Mouse (Mus musculus) limb, embryonic 14.5 days (tissue): ENCODE measurements around the gene Srsf6. TPM values are rescaled to one million over a fixed set of nuclear protein-coding genes. Genes with fewer than 3 reads are reported as not detected.

ENCODE experiments used
- ATAC-seq: fragments of 200-750 bp; cut with Nextera tagmentation; 2 replicates; pipeline ENCODE4 v1.8.0; 2017; ENCODE audit warnings: low read depth, moderate number of reproducible peaks, moderate TSS enrichment; ENCODE audit not compliant: low FRiP score
- DNase-seq: peaks from one replicate; pipeline ENCODE4 v3.0.0-alpha.2; 2015; ENCODE audit warnings: low spot score
- H3K27ac ChIP-seq: fragments of 300-500 bp; sonication (generic); replicated peaks from 2 replicates; pipeline ENCODE4 v1.5.1; 2014; ENCODE audit warnings: low read depth, mild to moderate bottlenecking, low read length, moderate library complexity, mixed read lengths
- H3K27me3 ChIP-seq: fragments of 300-500 bp; sonication (generic); 2 replicates; pipeline ENCODE4 v1.6.1; 2014; ENCODE audit warnings: low read length, mixed read lengths; ENCODE audit not compliant: control insufficient read depth, insufficient read depth
- H3K36me3 ChIP-seq: fragments of 300-500 bp; sonication (generic); 2 replicates; pipeline ENCODE4 v1.6.1; 2014; ENCODE audit warnings: mild to moderate bottlenecking, low read length, moderate library complexity, mixed read lengths; ENCODE audit not compliant: control insufficient read depth, insufficient read depth
- H3K4me1 ChIP-seq: fragments of 300-500 bp; sonication (generic); 2 replicates; pipeline ENCODE4 v1.6.1; 2014; ENCODE audit warnings: antibody characterized with exemption, low read length, mixed read lengths; ENCODE audit not compliant: control insufficient read depth, insufficient read depth
- H3K4me2 ChIP-seq: fragments of 300-500 bp; sonication (generic); replicated peaks from 2 replicates; pipeline ENCODE4 v1.6.1; 2014; ENCODE audit warnings: low read depth, mild to moderate bottlenecking, low read length, moderate library complexity; ENCODE audit not compliant: severe bottlenecking
- H3K4me3 ChIP-seq: fragments of 300-500 bp; sonication (generic); replicated peaks from 2 replicates; pipeline ENCODE4 v1.5.1; 2014; ENCODE audit warnings: low read length
- H3K9ac ChIP-seq: fragments of 300-500 bp; sonication (generic); 2 replicates; pipeline ENCODE4 v1.6.1; 2014; ENCODE audit warnings: mild to moderate bottlenecking, low read depth, low read length, moderate library complexity; ENCODE audit not compliant: severe bottlenecking
- H3K9me3 ChIP-seq: fragments of 300-500 bp; sonication (generic); 2 replicates; pipeline ENCODE4 v1.6.1; 2016; ENCODE audit warnings: low read length; ENCODE audit not compliant: control insufficient read depth
- POLR2A ChIP-seq: fragments of 200-500 bp; IDR thresholded peaks from 2 replicates; pipeline ENCODE4 v1.8.0; 2012; ENCODE audit warnings: inconsistent platforms, mild to moderate bottlenecking, moderate library complexity, borderline replicate concordance; ENCODE audit not compliant: insufficient read depth, insufficient read length; ENCODE audit errors: extremely low read depth
- WGBS: fragments of 180-500 bp; shearing (Covaris S2); extraction: QIAGEN DNeasy Blood & Tissue Kit; methylation state at CpG from one replicate; pipeline ENCODE4 v1.1.7; 2014; 5-methylcytosine and 5-hydroxymethylcytosine counted together
- polyA plus RNA-seq, 2 experiments: library from polyadenylated mRNA; depleted of rRNA in 1 of 2; stranded (reverse) in 1 of 2; unstranded in 1 of 2; fragments of >200 nt; fragmentation: Nextera tagmentation in 1 of 2; extraction: Ambion mirVana in 1 of 2; gene quantifications; 2 replicates each; pipeline versions ENCODE4 v1.2.1 to v1.2.3; 2012 to 2014

The Srsf6 gene
- polyA plus RNA-seq, 2 experiments = 197 to 535 TPM

DNA sequence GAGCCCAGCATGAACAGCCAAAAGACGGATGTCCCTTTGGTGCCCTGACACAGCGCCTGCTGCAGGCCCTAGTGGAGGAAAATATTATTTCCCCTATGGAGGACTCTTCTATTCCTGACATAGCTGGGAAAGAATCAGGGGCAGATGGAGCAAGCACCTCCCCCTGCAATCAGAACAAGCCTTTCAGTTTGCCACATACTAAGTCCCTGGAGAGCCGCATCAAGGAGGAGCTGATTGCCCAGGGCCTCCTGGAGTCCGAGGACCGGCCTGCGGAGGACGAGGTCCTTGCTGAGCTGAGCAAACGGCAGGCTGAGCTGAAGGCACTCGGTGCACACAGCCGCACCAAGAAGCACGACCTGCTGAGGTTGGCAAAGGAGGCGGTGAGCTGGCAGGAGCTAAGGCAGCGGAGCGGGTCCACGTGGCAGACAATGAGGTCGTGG lies 23.3 kb upstream of the Srsf6 start:
- Histone ChIP-seq H3K4me3 (no peak overlapping the region), H3K9me3 (no peaks in the 10 kb centered on the region), H3K4me1 (no peaks in the 10 kb centered on the region), H3K9ac (no peak overlapping the region), H3K27ac (no peak overlapping the region), H3K27me3 (no peaks in the 10 kb centered on the region), H3K4me2 (no peak overlapping the region), H3K36me3 (no peaks in the 10 kb centered on the region)
- ATAC-seq (no peak), DNase-seq (no peak)
- no peak for TF ChIP-seq POLR2A
- WGBS = 54% methylated on average over 16 of the region's 16 CpGs

DNA sequence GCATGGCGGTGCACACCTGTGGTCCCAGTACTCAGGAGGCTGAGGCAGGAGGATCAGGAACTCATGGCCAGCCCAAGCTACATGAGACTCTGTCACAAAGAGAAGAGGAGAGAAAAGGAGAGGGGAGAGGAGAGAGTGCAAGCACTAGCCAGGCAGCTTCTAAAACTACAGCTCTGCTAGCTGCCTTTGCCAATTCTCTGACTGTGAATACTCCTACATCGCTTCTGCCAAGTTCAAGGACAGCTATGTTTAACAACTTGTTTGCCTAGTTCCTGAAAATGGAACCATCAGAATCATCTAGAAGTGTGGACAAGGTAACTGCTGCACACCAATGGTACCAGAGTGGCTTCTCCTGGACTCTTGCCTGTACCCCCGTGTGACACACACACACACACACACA lies 17.3 kb upstream of the Srsf6 start:
- no peaks in the 10 kb centered on the region for H3K27me3 ChIP-seq
- ATAC-seq (no peak), DNase-seq (no peak)
- no peak overlapping the region for H3K4me2 ChIP-seq
- no peak overlapping the region for H3K9ac ChIP-seq
- no peak for TF ChIP-seq POLR2A
- H3K27ac ChIP-seq = no peak overlapping the region
- H3K9me3 ChIP-seq = no peaks in the 10 kb centered on the region
- H3K4me3 ChIP-seq = no peak overlapping the region
- no peaks in the 10 kb centered on the region for H3K4me1 ChIP-seq
- WGBS = 77% methylated on average over 3 of the region's 3 CpGs
- no peaks in the 10 kb centered on the region for H3K36me3 ChIP-seq

DNA sequence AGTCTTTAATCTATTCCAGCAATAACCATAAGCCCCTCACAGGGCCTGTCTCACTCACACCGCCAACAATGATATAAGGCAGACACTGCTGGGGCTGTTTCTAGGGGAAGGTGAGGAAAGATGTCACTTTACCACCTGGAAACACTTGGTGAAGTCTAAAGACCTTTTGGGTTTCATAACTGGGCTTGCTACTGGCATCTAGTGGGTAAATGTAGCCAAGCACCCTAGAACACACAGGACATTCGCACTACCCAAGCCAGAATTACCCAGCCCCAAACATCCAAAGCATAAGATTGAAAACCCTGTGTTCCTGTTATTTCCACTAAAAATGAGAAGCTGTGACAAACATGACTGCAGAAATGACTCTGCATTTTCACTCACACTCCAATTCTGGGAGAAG lies 16.8 kb upstream of the Srsf6 start:
- H3K9ac ChIP-seq = no peak overlapping the region
- H3K9me3 ChIP-seq = no peaks in the 10 kb centered on the region
- no peak for DNase-seq
- no peak for TF ChIP-seq POLR2A
- no peak overlapping the region for H3K27ac ChIP-seq
- H3K27me3 ChIP-seq = no peaks in the 10 kb centered on the region
- H3K4me3 ChIP-seq = no peak overlapping the region
- H3K4me1 ChIP-seq = no peaks in the 10 kb centered on the region
- ATAC-seq = no peak; the same call in 1 of the 2 replicates
- H3K36me3 ChIP-seq = no peaks in the 10 kb centered on the region
- 53% methylated on average over 2 of the region's 2 CpGs for WGBS
- no peak overlapping the region for H3K4me2 ChIP-seq

DNA sequence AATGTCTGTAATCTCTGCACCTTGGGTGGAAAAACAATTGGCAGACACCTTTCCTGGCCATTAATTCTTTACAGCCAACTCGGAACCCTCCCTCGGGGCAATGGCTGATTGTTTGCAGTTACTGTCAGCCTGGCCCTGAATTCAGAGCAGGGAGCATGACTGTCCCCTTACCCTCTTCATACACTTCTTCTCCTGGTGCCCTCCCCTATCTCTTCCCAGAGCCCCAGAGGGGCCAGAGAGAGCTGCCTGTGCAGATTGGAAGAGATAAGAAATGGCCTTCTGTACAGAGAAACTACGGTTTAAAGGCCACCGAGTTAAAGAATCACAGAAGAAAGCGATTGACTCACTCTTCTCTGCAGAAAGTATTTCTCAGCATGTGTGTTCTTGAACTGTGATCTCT lies 11.4 kb upstream of the Srsf6 start:
- Histone ChIP-seq H3K4me2 (no peak overlapping the region), H3K9me3 (no peaks in the 10 kb centered on the region), H3K4me1 (no peaks in the 10 kb centered on the region), H3K4me3 (no peak overlapping the region), H3K36me3 (no peaks in the 10 kb centered on the region), H3K27me3 (no peaks in the 10 kb centered on the region), H3K9ac (no peak overlapping the region), H3K27ac (no peak overlapping the region)
- no peak for DNase-seq
- no peak for ATAC-seq
- WGBS = 51% methylated on average over 5 of the region's 5 CpGs
- no peak for TF ChIP-seq POLR2A

DNA sequence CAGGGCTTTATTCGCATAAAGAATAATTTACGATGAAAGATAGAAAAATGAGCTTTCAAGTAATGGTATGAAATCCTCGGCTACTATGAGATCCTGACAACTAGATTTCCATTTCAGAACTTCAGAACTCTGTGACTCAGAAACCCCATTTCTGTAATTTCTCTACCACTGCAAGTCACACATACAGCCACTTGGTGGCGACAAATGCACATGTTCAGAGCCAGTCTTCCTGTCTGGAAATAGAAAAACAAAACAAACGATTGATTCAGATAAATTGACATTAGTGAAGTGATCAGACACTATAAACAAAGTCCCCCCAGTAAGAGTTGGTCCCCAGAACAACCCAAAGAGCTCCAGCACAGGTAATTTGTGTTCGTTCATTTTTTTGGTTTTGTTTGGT lies 9.1 kb upstream of the Srsf6 start:
- H3K27me3 ChIP-seq = no peaks in the 10 kb centered on the region
- no peak overlapping the region for H3K4me2 ChIP-seq
- 8% methylated on average over 6 of the region's 6 CpGs for WGBS
- H3K9me3 ChIP-seq = no peaks in the 10 kb centered on the region
- DNase-seq (peak; percentile 64), ATAC-seq (no peak)
- TF ChIP-seq POLR2A = no peak
- H3K9ac ChIP-seq = no peak overlapping the region
- no peaks in the 10 kb centered on the region for H3K36me3 ChIP-seq
- no peak overlapping the region for H3K27ac ChIP-seq
- H3K4me1 ChIP-seq = no peaks in the 10 kb centered on the region
- no peak overlapping the region for H3K4me3 ChIP-seq

DNA sequence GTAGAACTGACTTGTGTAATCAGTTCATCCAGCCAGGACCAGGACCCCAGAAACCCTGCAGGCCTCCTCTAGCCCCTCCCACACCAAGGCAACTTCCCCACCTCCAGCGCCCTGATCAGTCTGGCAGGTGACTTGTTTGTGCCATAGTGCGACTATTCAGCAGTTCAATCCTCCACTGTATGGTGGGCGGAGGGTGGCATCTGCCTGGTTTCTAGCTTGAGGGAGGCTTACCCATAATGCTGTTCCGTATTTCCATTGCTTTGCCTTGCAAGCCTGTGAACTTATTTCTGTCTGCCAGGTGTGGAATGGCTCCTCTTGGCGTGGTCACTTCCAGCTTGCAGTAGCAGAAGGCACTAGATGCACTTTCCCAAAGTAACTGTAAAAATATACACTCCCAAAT lies 8.5 kb upstream of the Srsf6 start:
- Histone ChIP-seq H3K4me3 (no peak overlapping the region), H3K27ac (no peak overlapping the region), H3K27me3 (no peaks in the 10 kb centered on the region), H3K4me2 (no peak overlapping the region), H3K9me3 (no peaks in the 10 kb centered on the region), H3K9ac (no peak overlapping the region), H3K4me1 (no peaks in the 10 kb centered on the region), H3K36me3 (no peaks in the 10 kb centered on the region)
- WGBS = 79% methylated on average over 5 of the region's 5 CpGs
- ATAC-seq (no peak), DNase-seq (no peak)
- no peak for TF ChIP-seq POLR2A
